Mouse (Mus musculus) kidney, embryonic 14.5 days (tissue): Measurements from ENCODE around the gene Plxna2. TPM values are rescaled to one million over a fixed set of nuclear protein-coding genes. Genes with fewer than 3 reads are reported as not detected.
A peak's percentile ranks its signal among the peaks of the same experiment; 100 is the strongest.

Experiments used
- ATAC-seq: fragments of 200-750 bp; cut with Nextera tagmentation; 2 replicates; pipeline ENCODE4 v1.8.0; 2017; ENCODE audit warnings: moderate number of reproducible peaks, mild to moderate bottlenecking, moderate TSS enrichment, moderate library complexity; ENCODE audit not compliant: low FRiP score, low TSS enrichment
- H3K27ac ChIP-seq: fragments of 300-500 bp; sonication (generic); 2 replicates; pipeline ENCODE4 v1.5.1; 2014; ENCODE audit warnings: low read depth, mild to moderate bottlenecking, low read length, moderate library complexity, mixed read lengths
- H3K27me3 ChIP-seq: fragments of 300-500 bp; sonication (generic); 2 replicates; pipeline ENCODE4 v1.6.1; 2014; ENCODE audit warnings: mild to moderate bottlenecking, low read length; ENCODE audit not compliant: control insufficient read depth, insufficient read depth
- H3K36me3 ChIP-seq: fragments of 300-500 bp; sonication (generic); 2 replicates; pipeline ENCODE4 v1.6.1; 2014; ENCODE audit warnings: low read length, mixed read lengths; ENCODE audit not compliant: control insufficient read depth, insufficient read depth
- H3K4me1 ChIP-seq: fragments of 300-500 bp; sonication (generic); 2 replicates; pipeline ENCODE4 v1.6.1; 2014; ENCODE audit warnings: low read length, mixed read lengths; ENCODE audit not compliant: control insufficient read depth, insufficient read depth
- H3K4me2 ChIP-seq: fragments of 300-500 bp; sonication (generic); replicated peaks from 2 replicates; pipeline ENCODE4 v1.6.1; 2014; ENCODE audit warnings: low read depth, mild to moderate bottlenecking, low read length
- H3K4me3 ChIP-seq: fragments of 300-500 bp; sonication (generic); 2 replicates; pipeline ENCODE4 v1.5.1; 2014; ENCODE audit warnings: mild to moderate bottlenecking, low read length
- H3K9ac ChIP-seq: fragments of 300-500 bp; sonication (generic); 2 replicates; pipeline ENCODE4 v1.6.1; 2014; ENCODE audit warnings: low read depth, mild to moderate bottlenecking, low read length, moderate library complexity
- H3K9me3 ChIP-seq: fragments of 300-500 bp; sonication (generic); 2 replicates; pipeline ENCODE4 v1.6.1; 2016; ENCODE audit warnings: low read length; ENCODE audit not compliant: control insufficient read depth
- WGBS: fragments of 180-500 bp; shearing (Covaris S2); extraction: QIAGEN DNeasy Blood & Tissue Kit; methylation state at CpG from one replicate; pipeline ENCODE4 v1.1.7; 2014; 5-methylcytosine and 5-hydroxymethylcytosine counted together
- polyA plus RNA-seq: library from polyadenylated mRNA; unstranded; fragments of >200 nt; fragmentation: Nextera tagmentation; extraction: Ambion mirVana; gene quantifications from 2 replicates; pipeline ENCODE4 v1.2.1, GENCODE M21; 2014

The Plxna2 gene
- polyA plus RNA-seq, 1 experiment from 2014 or later: 7.4 TPM

GRCm38 (mm10) chr1:194683132-194683531 is 65.1 kb downstream of the Plxna2 start:
- H3K9ac ChIP-seq: no peak overlapping the region
- no peak overlapping the region for H3K4me3 ChIP-seq
- peak; percentile 25; the same call in 1 of the 2 replicates for ATAC-seq

DNA sequence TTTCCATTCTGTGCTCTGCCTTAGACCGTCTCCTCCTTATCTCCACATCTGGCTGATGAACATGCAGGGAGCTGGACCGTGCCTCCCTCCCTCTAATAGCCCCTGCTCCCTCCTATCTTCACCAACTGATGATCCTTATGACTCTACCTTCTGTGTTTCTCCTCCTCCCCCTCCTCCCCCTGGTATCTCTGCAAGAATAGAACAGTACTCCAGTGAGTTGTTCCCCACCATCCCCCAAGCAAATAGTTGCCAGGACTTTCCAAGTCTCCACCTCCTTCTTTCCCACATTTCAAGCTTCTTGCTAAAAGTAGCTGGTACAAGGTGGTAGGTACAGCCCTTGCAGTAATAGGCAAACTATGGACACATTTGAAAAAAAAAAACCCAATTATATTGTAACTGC is 67.9 kb downstream of the Plxna2 start:
- 56% methylated on average over 2 of the region's 2 CpGs for WGBS
- no peak overlapping the region for H3K4me2 ChIP-seq
- no peaks in the 10 kb centered on the region for H3K36me3 ChIP-seq
- ATAC-seq: no peak
- H3K9me3 ChIP-seq: no peaks in the 10 kb centered on the region
- H3K27ac ChIP-seq: no peak overlapping the region
- peaks cover 2% of the 10 kb centered on the region; the same call in 1 of the 2 replicates for H3K4me1 ChIP-seq
- H3K9ac ChIP-seq: no peak overlapping the region
- no peaks in the 10 kb centered on the region for H3K27me3 ChIP-seq
- no peak overlapping the region for H3K4me3 ChIP-seq

More at GRCm38 (mm10) chr1:194683132-194683531, 65.1 kb downstream of the Plxna2 start:
- no peaks in the 10 kb centered on the region for H3K27me3 ChIP-seq
- 57% methylated on average over 3 of the region's 3 CpGs for WGBS
- no peak overlapping the region for H3K4me2 ChIP-seq
- no peaks in the 10 kb centered on the region for H3K9me3 ChIP-seq
- peaks cover 27% of the 10 kb centered on the region for H3K4me1 ChIP-seq
- H3K27ac ChIP-seq: no peak overlapping the region
- no peaks in the 10 kb centered on the region for H3K36me3 ChIP-seq

DNA sequence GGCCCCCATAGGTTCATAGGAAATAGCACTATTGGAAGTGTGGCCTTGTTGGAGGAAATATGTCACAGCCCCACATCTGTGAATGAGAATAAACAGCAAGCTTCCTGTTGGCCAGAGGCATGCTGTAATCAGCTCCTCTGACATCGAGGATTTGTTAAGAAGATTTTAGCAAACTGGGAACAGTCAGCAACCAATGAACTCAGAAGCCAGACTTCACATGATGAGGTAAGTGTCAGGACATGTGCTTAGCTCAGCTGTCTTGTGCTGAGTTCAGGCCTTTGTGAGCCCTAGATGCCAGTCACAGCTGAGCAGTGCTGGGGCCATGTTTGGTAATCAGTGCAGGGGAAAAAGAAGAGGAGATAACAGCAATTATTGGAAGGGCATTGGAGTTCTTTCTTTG is 69.7 kb downstream of the Plxna2 start:
- Histone ChIP-seq H3K27ac (no peak overlapping the region), H3K4me1 (no peaks in the 10 kb centered on the region), H3K9ac (no peak overlapping the region), H3K4me3 (no peak overlapping the region), H3K36me3 (no peaks in the 10 kb centered on the region), H3K9me3 (no peaks in the 10 kb centered on the region), H3K27me3 (no peaks in the 10 kb centered on the region), H3K4me2 (no peak overlapping the region)
- ATAC-seq: no peak
- 57% methylated on average over 1 of the region's 1 CpGs for WGBS

DNA sequence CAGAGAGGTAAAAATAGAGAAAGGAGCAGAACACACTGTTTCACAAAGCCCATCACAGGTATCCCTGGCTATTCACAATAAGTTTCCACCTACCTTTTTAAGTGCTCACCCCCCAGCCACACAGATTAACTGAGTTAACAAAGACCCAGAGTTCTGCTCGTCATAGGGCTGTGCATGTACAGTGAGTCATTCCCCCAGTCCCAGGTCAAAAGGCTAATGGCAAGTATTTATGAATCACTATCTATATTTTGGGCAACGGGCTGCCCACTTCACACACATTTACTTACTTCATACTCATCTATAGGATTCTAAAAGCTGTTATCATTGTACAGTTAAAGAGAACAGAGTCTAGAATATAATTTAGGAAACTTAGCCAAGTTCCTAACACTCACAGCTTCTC is 70.1 kb downstream of the Plxna2 start:
- no peaks in the 10 kb centered on the region for H3K4me1 ChIP-seq
- no peak overlapping the region for H3K4me2 ChIP-seq
- H3K27me3 ChIP-seq: no peaks in the 10 kb centered on the region
- H3K27ac ChIP-seq: no peak overlapping the region
- H3K36me3 ChIP-seq: no peaks in the 10 kb centered on the region
- 62% methylated on average over 2 of the region's 2 CpGs for WGBS
- ATAC-seq: no peak
- H3K9me3 ChIP-seq: no peaks in the 10 kb centered on the region
- no peak overlapping the region for H3K4me3 ChIP-seq
- H3K9ac ChIP-seq: no peak overlapping the region

- Histone ChIP-seq H3K4me3 (no peak overlapping the region), H3K27me3 (no peaks in the 10 kb centered on the region), H3K9ac (no peak overlapping the region), H3K27ac (no peak overlapping the region), H3K36me3 (no peaks in the 10 kb centered on the region), H3K9me3 (no peaks in the 10 kb centered on the region), H3K4me1 (0 out of 2 replicates have a peak, but pooled peaks cover 2% of the 10 kb centered on the region), H3K4me2 (no peak overlapping the region)
- no peak for ATAC-seq
These were observed 75.0 kb downstream of the Plxna2 start for GRCm38 (mm10) chr1:194693063-194693462.

DNA sequence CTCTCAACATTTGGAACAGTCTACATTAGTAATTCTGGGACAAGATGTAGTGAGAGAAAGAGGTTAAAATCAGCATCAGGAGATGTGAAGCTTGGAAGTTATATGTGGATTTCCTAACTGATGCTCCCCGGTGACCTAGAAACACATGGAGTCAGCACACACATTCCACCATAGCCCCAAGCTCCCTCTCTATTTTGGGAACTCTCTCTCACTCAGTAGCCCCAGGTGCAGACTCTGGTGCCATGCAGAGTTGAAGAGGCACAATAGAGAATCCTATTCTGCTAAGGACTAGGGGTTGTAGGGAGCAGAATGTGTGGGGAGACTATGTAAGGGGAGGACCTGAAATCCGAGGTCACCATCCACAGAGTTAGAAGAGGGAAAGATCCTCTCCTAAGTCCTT is 75.5 kb downstream of the Plxna2 start:
- H3K27ac ChIP-seq: no peak overlapping the region
- WGBS: 85% methylated on average over 2 of the region's 2 CpGs

DNA sequence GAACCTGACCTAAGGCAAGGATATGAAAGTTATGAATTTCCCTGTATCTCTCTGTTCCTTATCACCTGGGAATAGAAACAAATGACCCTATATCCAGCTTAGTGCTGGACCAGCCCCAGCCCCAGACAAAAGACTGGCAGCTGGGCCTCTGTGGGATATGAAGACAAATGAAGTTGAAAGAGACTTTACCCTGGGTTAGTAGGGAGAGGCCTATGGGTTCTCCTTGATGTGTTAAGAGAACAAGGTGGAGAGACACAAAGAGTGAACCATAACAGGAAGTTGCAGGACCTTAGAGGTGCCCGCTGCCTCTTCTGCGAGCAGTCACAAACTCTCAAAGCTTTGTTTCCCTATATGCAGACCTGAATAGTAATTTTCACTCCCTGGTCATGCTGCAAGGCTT is 76.8 kb downstream of the Plxna2 start:
- 72% methylated on average over 2 of the region's 2 CpGs for WGBS
- Histone ChIP-seq H3K4me1 (peaks cover 5% of the 10 kb centered on the region; the same call in 1 of the 2 replicates), H3K9me3 (no peaks in the 10 kb centered on the region), H3K9ac (no peak overlapping the region), H3K27me3 (no peaks in the 10 kb centered on the region), H3K27ac (no peak overlapping the region), H3K4me2 (no peak overlapping the region), H3K36me3 (no peaks in the 10 kb centered on the region), H3K4me3 (no peak overlapping the region)
- no peak for ATAC-seq

More for the DNA sequence above, 75.5 kb downstream of the Plxna2 start:
- Histone ChIP-seq H3K4me2 (no peak overlapping the region), H3K27me3 (no peaks in the 10 kb centered on the region), H3K9ac (no peak overlapping the region), H3K9me3 (no peaks in the 10 kb centered on the region), H3K4me1 (0 out of 2 replicates have a peak, but pooled peaks cover 2% of the 10 kb centered on the region), H3K36me3 (no peaks in the 10 kb centered on the region), H3K4me3 (no peak overlapping the region)
- no peak for ATAC-seq

GRCm38 (mm10) chr1:194697439-194697838 is 79.4 kb downstream of the Plxna2 start:
- 54% methylated on average over 2 of the region's 2 CpGs for WGBS
- no peak overlapping the region for H3K27ac ChIP-seq
- no peak overlapping the region for H3K4me3 ChIP-seq
- peaks cover 5% of the 10 kb centered on the region; the same call in 1 of the 2 replicates for H3K4me1 ChIP-seq
- H3K27me3 ChIP-seq: no peaks in the 10 kb centered on the region
- no peak for ATAC-seq
- no peak overlapping the region for H3K9ac ChIP-seq
- no peaks in the 10 kb centered on the region for H3K9me3 ChIP-seq
- H3K4me2 ChIP-seq: no peak overlapping the region
- no peaks in the 10 kb centered on the region for H3K36me3 ChIP-seq

- Histone ChIP-seq H3K4me1 (peaks cover 5% of the 10 kb centered on the region; the same call in 1 of the 2 replicates), H3K36me3 (no peaks in the 10 kb centered on the region), H3K9ac (no peak overlapping the region), H3K9me3 (no peaks in the 10 kb centered on the region), H3K4me2 (no peak overlapping the region), H3K27ac (no peak overlapping the region), H3K27me3 (no peaks in the 10 kb centered on the region), H3K4me3 (no peak overlapping the region)
- WGBS: 42% methylated on average over 3 of the region's 3 CpGs
- ATAC-seq: peak; percentile 73; the same call in 1 of the 2 replicates
These were observed 81.3 kb downstream of the Plxna2 start for GRCm38 (mm10) chr1:194699321-194699720.
